Mouse (Mus musculus) neutrophil, adult 83 days (primary cell): Measurements from ENCODE around the gene Rgs21. TPM values are rescaled to one million over a fixed set of nuclear protein-coding genes. Genes with fewer than 3 reads are reported as not detected.

Experiments used
- total RNA-seq, 2 experiments: library from RNA; stranded (reverse); gene quantifications; one replicate each; pipeline ENCODE4 v1.2.4; 2023

The Rgs21 gene
- total RNA-seq = not detected

GRCm38 (mm10) chr1:144567567-144567966, at the start of gene Rgs21:
TSS of gene Rgs21 (minus strand) at chr1:144567667.

Other genes with a start within 250 kb of the Rgs21 start
- gene Rgs18, start 207.8 kb upstream of the Rgs21 start, total RNA-seq = 10 to 100 TPM; 51.4 to 53.3 TPM